Mouse (Mus musculus) mesoderm, embryonic 11.5 days (tissue): ENCODE results near the gene Lgals4.
"Not testable (repeated sequence)": the region's sequence is repeated elsewhere in the genome, so short reads cannot be mapped to it uniquely, and the experiment has no call there.

Experiments used
- DNase-seq: peaks from one replicate; pipeline ENCODE4 v3.0.0-alpha.2; 2012; ENCODE audit warnings: low read depth, low spot score

The Lgals4 gene

GRCm38 (mm10) chr7:28864288-28864750 is 30.7 kb downstream of the Lgals4 start:
- no peak for DNase-seq

GRCm38 (mm10) chr7:28865481-28866300 is 32.0 kb downstream of the Lgals4 start:
- DNase-seq, result peak; percentile 65

- DNase-seq, result no peak
These were observed 33.3 kb downstream of the Lgals4 start for GRCm38 (mm10) chr7:28866769-28867507.

GRCm38 (mm10) chr7:28867508-28868340 is 34.1 kb downstream of the Lgals4 start:
- peak; percentile 69 for DNase-seq

- no peak for DNase-seq
These were observed 37.4 kb downstream of the Lgals4 start for GRCm38 (mm10) chr7:28870901-28871664.

- DNase-seq, result no peak
These were observed 40.9 kb downstream of the Lgals4 start for GRCm38 (mm10) chr7:28874565-28874964.

- DNase-seq, result no peak
These were observed 42.4 kb downstream of the Lgals4 start for GRCm38 (mm10) chr7:28876099-28876498.

GRCm38 (mm10) chr7:28877155-28877554 is 43.5 kb downstream of the Lgals4 start:
- no peak for DNase-seq

GRCm38 (mm10) chr7:28877856-28878255 is 44.2 kb downstream of the Lgals4 start:
- no peak for DNase-seq

GRCm38 (mm10) chr7:28879606-28880005 is 46.0 kb downstream of the Lgals4 start:
- no peak for DNase-seq

- DNase-seq, result no peak
These were observed 46.9 kb downstream of the Lgals4 start for GRCm38 (mm10) chr7:28880554-28880953.

- DNase-seq, result no peak
These were observed 47.5 kb downstream of the Lgals4 start, which contains the start of gene Capn12 for GRCm38 (mm10) chr7:28881199-28881598. Gene Capn12 (plus strand): TSS chr7:28881422.

- DNase-seq, result no peak
These were observed 49.4 kb downstream of the Lgals4 start for GRCm38 (mm10) chr7:28883039-28883438.

- DNase-seq, result not testable (repeated sequence)
These were observed 50.0 kb downstream of the Lgals4 start for GRCm38 (mm10) chr7:28883704-28884103.

- no peak for DNase-seq
These were observed 52.8 kb downstream of the Lgals4 start for GRCm38 (mm10) chr7:28886486-28886885.

GRCm38 (mm10) chr7:28888701-28889161 is 55.1 kb downstream of the Lgals4 start:
- DNase-seq, result no peak
